Mouse (Mus musculus) heart, postnatal 10 days (tissue): Measurements from ENCODE around the gene Casz1. TPM values are rescaled to one million over a fixed set of nuclear protein-coding genes. Genes with fewer than 3 reads are reported as not detected.

Experiments
- DNase-seq, 2 experiments: peaks; one replicate each; pipeline ENCODE4 v3.0.0; 2021
- intact Hi-C: fragments of 180-260 bp; cut with DNase I; formaldehyde crosslinking; loops from one replicate; pipeline ENCODE4 v1.15.1; 2025
- total RNA-seq, 2 experiments: library from RNA; stranded (reverse); gene quantifications; 2 replicates each; pipeline ENCODE4 v1.2.3; 2021

The Casz1 gene
- total RNA-seq, 2 experiments from 2014 or later: 64.7 to 67.2 TPM

DNA sequence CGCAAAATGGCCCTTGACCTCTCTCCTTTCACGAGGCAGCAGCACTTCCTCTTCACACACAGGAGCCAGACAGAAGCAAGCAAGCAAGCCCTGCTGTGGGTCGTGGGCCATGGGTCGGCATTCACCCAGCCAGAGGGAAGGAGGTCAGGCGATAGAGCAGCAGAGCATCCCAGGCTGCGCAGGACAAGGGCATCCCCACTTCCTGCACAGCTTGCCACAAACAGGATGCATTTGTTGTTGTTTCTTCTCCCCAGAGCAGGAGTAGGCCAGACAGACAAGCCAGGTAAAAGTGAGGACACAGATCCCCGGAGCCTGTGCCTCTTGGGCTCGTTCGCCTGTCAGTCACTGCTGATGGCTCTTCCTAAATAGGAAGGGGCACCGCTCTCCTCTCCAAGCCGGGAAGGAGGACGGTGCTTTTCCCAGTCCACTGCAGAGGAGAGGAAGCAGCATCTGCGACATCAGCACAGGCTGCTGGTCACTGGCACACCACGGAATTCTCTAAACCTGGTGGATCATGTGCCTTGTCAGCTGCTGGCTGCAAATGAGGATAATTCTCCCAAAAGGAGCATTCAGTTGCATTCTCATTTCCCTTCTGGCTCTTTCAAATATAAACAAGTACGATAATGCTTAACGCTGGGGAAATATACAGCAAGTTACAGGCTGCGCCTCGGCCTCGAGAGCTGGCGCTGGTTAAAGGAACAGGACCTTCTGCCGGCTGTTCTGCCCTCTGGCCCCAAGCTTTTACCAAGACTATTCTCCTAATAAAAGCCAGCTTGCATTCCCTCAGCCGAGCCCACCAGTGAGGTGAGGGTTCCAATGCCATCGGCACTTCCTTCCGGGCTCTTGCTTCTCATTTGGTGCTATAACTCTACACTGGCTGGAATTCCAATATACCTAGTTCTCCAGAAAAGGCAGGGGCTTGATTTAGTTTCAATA, 181.6 kb downstream of the Casz1 start:
- intact Hi-C loops: no loop called here
- DNase-seq: no peak

- no peak for DNase-seq
- intact Hi-C loops: no loop called here
These were observed 185.8 kb downstream of the Casz1 start for GRCm38 (mm10) chr4:148990038-148990437.

GRCm38 (mm10) chr4:148993948-148994347, 189.7 kb downstream of the Casz1 start:
- no peak for DNase-seq
- intact Hi-C loops: no loop called here

GRCm38 (mm10) chr4:149000746-149001145, 196.5 kb downstream of the Casz1 start:
- DNase-seq: no peak
- intact Hi-C loops: no loop called here

- intact Hi-C loops: no loop called here
- DNase-seq: no peak
These were observed 197.3 kb downstream of the Casz1 start for GRCm38 (mm10) chr4:149001515-149001914.

DNA sequence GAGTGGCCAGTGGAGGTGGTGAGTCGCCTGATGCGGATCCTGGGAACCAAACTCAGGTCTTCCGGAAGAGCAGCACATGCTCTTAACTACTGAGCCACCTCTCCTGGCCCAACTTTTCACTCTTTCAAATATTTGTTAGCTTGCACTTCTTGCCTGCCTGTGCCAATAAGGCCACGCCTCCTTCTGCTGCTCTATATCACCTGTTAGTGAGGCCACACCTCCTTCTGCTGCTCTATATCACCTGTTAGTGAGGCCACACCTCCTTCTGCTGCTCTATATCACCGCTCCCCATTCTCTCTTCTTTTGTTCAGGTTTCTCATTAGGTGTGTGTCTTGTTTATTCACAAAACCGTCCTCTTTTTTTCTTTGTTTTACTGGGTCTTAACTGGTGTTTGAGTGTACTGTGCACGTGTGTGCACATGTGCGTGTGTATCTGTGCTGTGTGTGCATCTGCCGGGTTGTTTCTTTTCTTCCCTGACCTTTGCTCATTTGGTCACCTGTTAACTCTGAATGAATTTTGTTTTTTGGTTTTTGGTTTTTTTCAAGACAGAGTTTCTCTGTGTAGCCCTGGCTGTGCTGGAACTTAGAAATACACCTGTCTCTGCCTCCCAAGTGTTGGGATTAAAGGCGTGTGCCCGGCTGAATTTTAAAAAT, 198.3 kb downstream of the Casz1 start:
- DNase-seq: no peak
- intact Hi-C loops: no loop called here

Other genes with a start within 250 kb of the Casz1 start
- gene Exosc10, start 246.0 kb upstream of the Casz1 start, total RNA-seq: 10 to 100 TPM; 55.4 to 56.0 TPM
- 10 to 100 TPM; 25.4 to 26.8 TPM for gene Srm, start 212.9 kb upstream of the Casz1 start, total RNA-seq
- under 1 TPM; 0.29 to 0.30 TPM for gene Masp2, start 201.9 kb upstream of the Casz1 start, total RNA-seq
- 100 to 1,000 TPM; 148 to 181 TPM for gene Tardbp, start 177.4 kb upstream of the Casz1 start, total RNA-seq
- gene Gm572, start 161.1 kb upstream of the Casz1 start, total RNA-seq: 1 to 10 TPM; 4.5 to 5.0 TPM